Mouse (Mus musculus) cortical plate, adult 2 months (tissue): ENCODE data around the gene Polr2e.

Source experiments
- CTCF ChIP-seq: fragments of 200-500 bp; IDR thresholded peaks from 2 replicates; pipeline ENCODE4 v1.5.1; 2011; ENCODE audit warnings: mild to moderate bottlenecking, control low read depth, low read length; ENCODE audit not compliant: insufficient read depth; ENCODE audit errors: extremely low read depth
- POLR2A ChIP-seq: fragments of 200-500 bp; IDR thresholded peaks from 2 replicates; pipeline ENCODE4 v1.6.1; 2011; ENCODE audit warnings: mild to moderate bottlenecking, low read length, control low read depth; ENCODE audit not compliant: insufficient read depth; ENCODE audit errors: extremely low read depth

- TF ChIP-seq CTCF (no peak), POLR2A (peak; percentile 80)
These were observed at the start of gene Polr2e for GRCm38 (mm10) chr10:80039559-80039979.
